Mouse (Mus musculus) erythroblast, embryonic 14.5 days (primary cell): ENCODE results near the gene Gnai2.

ENCODE experiments used
- GATA1 ChIP-seq: IDR thresholded peaks from 2 replicates; pipeline ENCODE4 v1.6.1; 2012; ENCODE audit warnings: low read length, inconsistent platforms, mixed read lengths
- TAL1 ChIP-seq: IDR thresholded peaks from 3 replicates; pipeline ENCODE4 v1.6.1; 2012; ENCODE audit warnings: low read length, inconsistent platforms, mixed read lengths

- no peak for TF ChIP-seq GATA1
- TF ChIP-seq TAL1: no peak
Measured at GRCm38 (mm10) chr9:107620954-107621353, 14.2 kb downstream of the Gnai2 start.
